Mouse (Mus musculus): ENCODE results near the gene Metrnl.

DNA sequence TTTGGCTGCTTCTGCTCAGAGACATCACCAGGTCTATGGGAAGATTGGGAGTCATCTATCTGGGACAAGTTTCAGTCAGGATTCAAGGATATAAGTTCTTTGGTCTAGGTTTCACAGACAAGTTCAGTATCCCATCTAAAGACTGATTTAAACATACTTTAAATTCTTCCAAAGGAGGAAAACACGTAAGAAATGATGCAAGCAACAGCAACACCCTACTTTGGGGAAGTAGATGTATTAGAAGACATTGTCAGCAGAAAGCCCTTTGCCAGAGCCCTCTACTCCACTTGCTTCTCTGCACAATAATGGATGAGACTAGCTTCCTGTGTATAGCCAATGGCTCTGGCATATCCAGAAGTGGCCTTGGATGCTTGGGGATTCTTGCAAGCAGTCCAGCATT lies 41.8 kb downstream of the Metrnl start:
- TF ChIP-seq CTCF (IDR thresholded peaks at IDR 0.05; ENCODE audit: low read depth, low read length) (no peak), POLR2A (IDR thresholded peaks at IDR 0.05; ENCODE audit: borderline replicate concordance, low read depth, low read length) (no peak)

Measured in bone marrow macrophage, adult 2 months (primary cell).